Mouse (Mus musculus) activated CD4-positive, CD25-positive, alpha-beta regulatory T cell, adult 4 months (primary cell): ENCODE results near the gene Pdzd2. TPM values are rescaled to one million over a fixed set of nuclear protein-coding genes. Genes with fewer than 3 reads are reported as not detected.

Experiments
- ATAC-seq: one replicate; pipeline ENCODE4 v1.8.0; 2017
- polyA plus RNA-seq, 2 experiments: library from polyadenylated mRNA; unstranded; fragments of 100-300 nt; shearing (Covaris generic); gene quantifications; one replicate each; pipeline ENCODE4 v1.2.1; 2017

Gene Pdzd2
- polyA plus RNA-seq, 2 experiments from 2014 or later = 0.17 to 0.26 TPM

DNA sequence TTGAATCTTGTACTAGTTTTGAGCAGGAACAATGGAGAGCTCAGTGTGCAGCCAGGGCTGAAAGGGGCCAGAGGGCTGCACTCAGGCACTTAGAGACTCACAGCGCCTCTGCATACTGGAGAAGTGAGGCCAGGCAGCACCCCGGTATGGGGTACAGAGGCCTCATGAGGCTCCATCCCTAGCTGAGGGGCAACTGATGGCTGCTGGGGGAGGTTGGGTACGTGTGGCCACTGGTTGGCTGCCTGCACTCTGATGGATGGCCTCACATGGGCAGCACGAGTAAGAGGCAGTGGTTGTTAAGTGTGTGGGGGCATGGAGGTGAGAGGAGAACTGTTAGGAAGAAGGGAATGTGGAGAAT lies 398.3 kb downstream of the Pdzd2 start:
- ATAC-seq = no peak

DNA sequence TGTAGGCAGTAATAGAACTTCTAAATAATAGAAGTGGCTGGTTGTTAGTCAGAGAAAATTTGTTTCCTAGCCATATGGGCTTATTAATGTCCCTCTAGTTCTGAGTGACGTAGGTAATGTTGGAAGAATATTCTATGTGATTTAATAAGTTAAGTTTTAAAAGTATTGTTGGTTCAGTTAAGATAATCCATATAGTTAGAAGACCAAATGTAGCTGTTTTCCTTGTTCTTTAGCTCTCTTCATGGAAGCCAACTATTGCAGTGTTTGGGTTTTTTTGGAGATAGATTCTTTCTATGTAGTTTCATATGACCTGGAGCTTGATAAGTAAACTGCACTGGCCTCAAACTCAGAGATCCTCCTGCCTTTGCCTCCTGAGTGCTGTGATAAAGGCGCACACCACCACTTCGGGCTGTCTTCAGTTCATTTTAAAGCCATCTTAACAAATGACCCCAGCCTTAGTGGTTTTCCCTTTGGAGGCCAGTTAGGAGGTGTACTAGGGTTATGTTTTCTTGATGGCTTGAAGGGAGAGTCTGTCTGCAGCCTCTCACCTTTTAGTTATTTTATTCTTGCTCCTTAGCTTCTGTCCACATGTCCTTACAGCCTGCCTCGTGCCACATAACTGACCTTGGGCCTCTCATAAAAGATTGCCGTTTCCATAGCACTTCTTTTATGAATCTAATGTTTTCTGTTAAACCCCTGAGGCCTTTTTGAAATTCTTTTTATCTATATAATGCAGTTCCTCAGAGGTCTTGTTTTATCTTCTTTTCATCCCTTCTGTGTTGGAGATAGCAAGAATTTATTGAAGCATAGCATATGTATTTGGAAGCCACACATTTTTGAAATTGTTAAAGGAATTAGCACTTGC lies 399.0 kb downstream of the Pdzd2 start:
- no peak for ATAC-seq

GRCm38 (mm10) chr15:12337779-12338137 lies 402.0 kb downstream of the Pdzd2 start:
- ATAC-seq = no peak

GRCm38 (mm10) chr15:12337030-12337778 lies 402.5 kb downstream of the Pdzd2 start:
- no peak for ATAC-seq

GRCm38 (mm10) chr15:12334381-12334780 lies 405.3 kb downstream of the Pdzd2 start:
- no peak for ATAC-seq

DNA sequence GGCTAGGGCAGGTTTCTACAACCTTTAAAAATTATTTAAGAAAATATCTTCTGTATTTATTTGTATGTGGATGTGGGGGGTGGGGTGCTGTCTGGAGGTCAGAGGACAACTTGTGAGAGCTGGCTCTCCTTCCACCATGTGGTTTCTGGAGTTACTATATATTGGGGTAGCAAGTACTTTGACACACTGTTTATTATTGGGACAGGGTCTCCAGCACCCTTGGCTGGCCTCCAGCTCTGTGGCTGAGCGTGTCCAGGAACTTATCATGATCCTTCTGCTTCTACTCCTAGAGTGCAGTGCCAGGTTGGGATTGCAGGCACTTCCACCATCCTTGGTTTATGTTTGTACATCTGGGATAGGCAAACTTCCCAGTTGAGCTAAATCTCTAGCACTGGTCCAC lies 408.4 kb downstream of the Pdzd2 start:
- no peak for ATAC-seq

DNA sequence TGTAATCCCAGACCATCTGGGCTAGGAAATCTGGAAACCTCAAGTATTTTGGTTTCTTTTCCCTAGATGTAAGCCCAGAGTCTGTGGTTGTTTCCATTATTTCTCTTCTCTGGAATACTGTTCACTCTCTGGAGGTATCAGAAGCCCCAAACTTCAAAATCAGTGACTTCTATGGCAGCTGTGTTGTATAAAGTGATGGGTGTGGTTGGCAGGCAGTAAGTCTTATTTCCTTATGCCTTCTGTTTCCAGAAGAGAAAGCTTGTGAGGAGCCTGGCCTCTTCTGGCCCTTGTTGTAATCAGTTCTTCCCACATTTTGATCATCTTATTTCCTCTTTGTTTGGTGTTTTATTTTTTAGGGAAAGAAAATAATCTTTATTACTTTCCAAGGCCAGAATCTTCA lies 408.8 kb downstream of the Pdzd2 start:
- no peak for ATAC-seq

DNA sequence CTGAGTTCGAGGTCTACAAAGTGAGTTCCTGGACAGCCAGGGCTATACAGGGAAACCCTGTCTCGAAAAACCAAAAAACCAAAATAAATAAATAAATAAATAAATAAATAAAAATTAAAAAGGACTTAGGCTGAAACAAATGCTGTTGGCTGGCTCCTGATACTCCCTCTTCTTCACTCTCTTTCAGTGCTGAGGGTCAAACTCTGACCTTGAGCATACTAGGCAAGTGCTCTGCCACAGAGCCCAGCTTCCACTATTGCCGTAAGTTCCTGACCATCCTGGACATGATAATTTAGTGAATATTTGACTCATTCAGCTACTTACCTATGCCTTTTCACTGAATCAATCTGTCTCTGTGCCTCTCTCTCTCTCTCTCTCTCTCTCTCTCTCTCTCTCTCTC lies 409.3 kb downstream of the Pdzd2 start:
- no peak for ATAC-seq

- ATAC-seq = no peak
Measured at GRCm38 (mm10) chr15:12324326-12324725, 415.4 kb downstream of the Pdzd2 start.

DNA sequence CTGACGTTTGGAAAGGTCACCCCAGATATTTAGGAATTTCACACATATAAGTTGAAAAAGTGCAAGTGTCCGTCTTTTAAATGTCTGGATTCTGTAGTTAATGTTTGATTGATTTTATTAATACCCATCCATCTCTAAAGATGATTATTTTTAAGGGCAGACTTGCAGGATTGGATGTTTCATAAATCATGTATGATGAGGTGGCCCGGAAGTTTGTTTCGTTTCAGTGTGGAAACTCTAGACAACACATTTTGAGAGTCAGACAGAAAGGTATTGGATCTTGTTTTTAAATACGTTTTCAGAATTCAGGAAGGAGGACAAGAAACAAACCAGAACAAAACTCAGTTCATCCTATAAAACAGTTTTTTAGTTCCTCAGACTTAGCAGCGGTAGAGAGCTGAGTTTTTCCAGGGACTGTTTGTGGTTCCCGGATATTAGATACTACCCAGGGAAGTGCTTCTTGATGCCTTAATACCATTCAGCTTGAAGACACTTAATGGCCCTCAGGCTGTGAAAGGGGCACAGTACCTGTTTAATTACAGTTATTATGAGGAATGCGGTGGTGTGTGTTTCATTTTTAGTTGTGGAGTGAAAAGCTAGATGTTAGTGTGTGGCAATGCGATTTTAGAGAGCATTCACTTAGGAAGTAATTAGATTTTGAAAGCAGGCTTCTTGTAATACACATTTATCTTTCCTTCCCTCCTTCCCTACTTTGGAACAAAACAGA lies 416.9 kb downstream of the Pdzd2 start:
- peak; percentile 20 for ATAC-seq

GRCm38 (mm10) chr15:12321788-12322621 lies 417.7 kb downstream of the Pdzd2 start, which contains the start of gene 1810049J17Rik:
Gene 1810049J17Rik, minus strand, starts transcription at chr15:12321899.
- ATAC-seq = peak; percentile 36

GRCm38 (mm10) chr15:12321091-12321787 lies 418.5 kb downstream of the Pdzd2 start, which contains the start of gene Golph3:
Gene Golph3, plus strand, starts transcription at chr15:12321450.
- ATAC-seq = peak; percentile 71

DNA sequence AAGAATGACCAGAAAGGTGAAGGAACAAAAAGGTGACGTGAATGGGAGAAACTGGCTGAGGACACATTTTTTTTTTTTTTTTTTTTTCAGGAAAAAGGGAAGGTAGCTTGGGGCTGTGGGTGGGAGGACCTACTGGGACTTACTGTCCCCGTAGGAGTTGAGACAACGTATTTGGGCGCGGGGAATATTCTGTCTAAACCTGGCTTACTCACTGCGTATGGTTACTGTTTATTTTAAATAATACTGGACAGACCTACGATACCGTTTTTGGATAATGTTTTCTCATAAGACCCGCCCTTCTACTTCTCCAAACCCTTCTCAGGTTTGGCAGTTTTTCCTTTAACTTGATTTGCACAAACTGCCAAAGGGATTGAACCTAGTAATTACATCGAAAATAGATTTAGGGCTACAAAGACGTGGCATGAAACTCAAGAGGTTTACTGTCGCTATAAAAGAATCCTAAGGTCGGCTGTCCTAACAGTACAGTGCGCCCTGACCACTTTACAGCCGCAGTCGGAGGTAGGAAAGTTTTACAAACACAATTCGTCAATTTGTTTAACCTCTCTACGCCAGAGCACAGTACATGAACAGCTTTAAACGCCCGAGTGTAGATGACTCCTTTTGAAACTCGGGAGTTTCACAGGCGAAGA lies 419.2 kb downstream of the Pdzd2 start:
- ATAC-seq = peak; percentile 37

- ATAC-seq = no peak
Measured at GRCm38 (mm10) chr15:12319889-12320288, 419.8 kb downstream of the Pdzd2 start.

DNA sequence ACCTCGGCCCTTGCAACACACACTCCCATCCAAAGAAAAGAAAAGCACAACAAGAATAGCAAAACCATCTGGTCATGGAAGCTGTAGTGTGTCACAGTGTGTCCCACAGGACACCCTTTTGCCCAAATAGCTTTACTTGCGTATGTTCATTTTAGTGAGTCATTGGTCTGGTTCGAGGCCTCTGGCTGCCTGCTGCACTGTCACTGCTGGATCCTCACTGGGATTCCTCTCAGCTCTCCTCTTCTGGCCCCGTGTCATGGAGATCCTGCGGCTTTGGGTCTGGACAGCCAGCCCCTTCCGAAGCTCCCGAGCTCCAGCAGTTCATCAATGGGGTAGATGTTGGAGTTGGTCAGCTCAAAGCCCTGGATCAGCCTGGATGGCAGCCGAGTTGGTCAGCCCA lies 421.3 kb downstream of the Pdzd2 start:
- no peak for ATAC-seq

DNA sequence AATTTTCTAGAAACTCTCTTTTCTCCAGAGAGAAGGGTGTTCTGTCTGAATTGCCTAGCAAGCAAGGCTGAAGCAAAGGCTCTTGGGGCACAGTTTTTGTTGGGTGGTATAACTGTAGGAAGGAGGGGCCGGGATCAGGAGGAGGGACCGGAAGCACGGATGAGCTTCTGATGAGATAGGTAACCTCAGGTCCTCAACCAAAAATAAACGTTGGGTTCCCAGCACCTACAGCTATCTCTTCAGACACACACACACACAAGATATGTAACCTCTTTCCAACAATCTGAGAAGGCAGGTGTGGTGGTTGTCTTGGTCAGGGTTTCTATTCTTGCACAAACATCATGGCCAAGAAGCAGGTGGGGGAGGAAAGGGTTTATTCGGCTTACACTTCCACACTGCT lies 422.4 kb downstream of the Pdzd2 start:
- ATAC-seq = no peak

GRCm38 (mm10) chr15:12315996-12316395 lies 423.7 kb downstream of the Pdzd2 start:
- ATAC-seq = no peak

DNA sequence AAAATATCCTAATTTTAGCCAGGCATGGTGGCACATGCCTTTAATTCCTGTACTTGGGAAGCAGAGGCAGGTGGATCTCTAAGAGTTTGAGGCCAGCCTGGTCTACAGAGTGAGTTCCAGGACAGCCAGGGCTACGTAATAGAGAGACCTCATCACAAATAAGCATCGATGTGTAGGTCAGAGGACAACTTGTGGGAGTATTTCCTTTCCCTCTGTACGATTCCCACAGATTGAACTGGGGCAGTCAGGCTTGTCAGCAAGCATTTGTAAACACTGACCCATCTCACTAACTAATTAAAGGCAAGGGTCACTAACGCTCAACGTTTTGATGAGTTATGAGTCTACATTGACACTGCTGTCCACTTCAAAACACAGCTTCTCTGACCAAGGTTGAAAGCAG lies 425.1 kb downstream of the Pdzd2 start:
- no peak for ATAC-seq

- ATAC-seq = peak; percentile 83
Measured at GRCm38 (mm10) chr15:12313255-12313654, 426.5 kb downstream of the Pdzd2 start.

DNA sequence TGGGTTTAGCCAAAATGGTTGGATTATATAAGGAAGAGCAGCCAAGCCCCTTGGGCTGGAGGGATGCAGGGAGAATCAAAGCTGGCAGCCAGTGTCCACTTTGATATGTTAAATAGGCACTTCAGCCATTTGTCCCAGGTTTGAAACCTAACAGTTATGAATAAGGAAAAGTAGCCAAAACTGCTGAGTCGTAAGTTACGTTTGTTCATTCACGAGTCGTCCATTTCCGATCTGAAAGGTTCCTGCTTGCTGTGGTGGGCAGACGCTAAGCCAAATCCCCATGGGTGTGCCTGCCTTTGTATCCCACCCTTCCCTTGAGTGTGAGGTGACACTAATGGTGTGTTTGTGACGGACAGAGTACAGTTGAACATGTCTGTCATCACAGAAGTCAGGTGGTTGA lies 428.3 kb downstream of the Pdzd2 start:
- no peak for ATAC-seq

GRCm38 (mm10) chr15:12310676-12311075 lies 429.0 kb downstream of the Pdzd2 start:
- ATAC-seq = no peak
